Mouse (Mus musculus) E14TG2a.4 (cell line): ENCODE measurements around the gene Phactr2.

Experiments
- H3K27me3 ChIP-seq: 2 replicates; pipeline ENCODE4 v1.6.1; 2014; ENCODE audit warnings: low read length, control low read depth; ENCODE audit not compliant: insufficient read depth
- H3K36me3 ChIP-seq: 2 replicates; pipeline ENCODE4 v1.6.1; 2014; ENCODE audit warnings: low read length, control low read depth; ENCODE audit not compliant: insufficient read depth
- H3K4me1 ChIP-seq: replicated peaks from 2 replicates; pipeline ENCODE4 v1.6.1; 2014; ENCODE audit warnings: low read depth, low read length, control low read depth
- H3K4me3 ChIP-seq: replicated peaks from 2 replicates; pipeline ENCODE4 v1.5.1; 2014; ENCODE audit warnings: mild to moderate bottlenecking, low read length
- H3K9me3 ChIP-seq: 2 replicates; pipeline ENCODE4 v1.6.1; 2014; ENCODE audit warnings: low read length, control low read depth
- CTCF ChIP-seq: conservative IDR thresholded peaks from 2 replicates; pipeline ENCODE4 v1.5.1; 2014; ENCODE audit warnings: low read length
- NANOG ChIP-seq: IDR thresholded peaks from 2 replicates; pipeline ENCODE4 v1.6.1; 2014; ENCODE audit warnings: borderline replicate concordance, low read length, mixed read lengths
- POU5F1 ChIP-seq: IDR thresholded peaks from 2 replicates; pipeline ENCODE4 v1.6.1; 2014; ENCODE audit warnings: low read length, borderline replicate concordance

Gene Phactr2

DNA sequence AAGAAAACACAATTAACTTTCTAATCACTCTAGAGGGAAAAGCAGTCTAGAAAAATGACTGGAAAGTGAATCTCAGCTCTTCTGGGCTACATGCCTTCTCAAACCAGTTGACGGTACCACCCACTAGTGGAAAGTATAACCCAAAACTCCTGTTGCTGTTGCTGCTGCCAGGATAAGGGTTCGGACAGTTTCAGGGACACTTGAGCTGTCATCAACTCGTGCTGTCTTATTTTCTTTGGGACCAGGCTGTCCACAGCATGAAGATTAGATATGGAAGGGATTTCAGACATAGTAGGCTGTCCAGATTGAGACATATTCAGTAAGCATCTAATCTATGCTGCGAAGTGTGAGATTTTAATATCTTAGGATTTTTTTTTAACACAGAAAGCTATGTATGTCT is 199.5 kb downstream of the Phactr2 start:
- Histone ChIP-seq H3K4me1 (no peaks in the 10 kb centered on the region), H3K9me3 (no peaks in the 10 kb centered on the region)
- TF ChIP-seq CTCF, result no peak
- no peak for TF ChIP-seq POU5F1
- TF ChIP-seq NANOG, result no peak

DNA sequence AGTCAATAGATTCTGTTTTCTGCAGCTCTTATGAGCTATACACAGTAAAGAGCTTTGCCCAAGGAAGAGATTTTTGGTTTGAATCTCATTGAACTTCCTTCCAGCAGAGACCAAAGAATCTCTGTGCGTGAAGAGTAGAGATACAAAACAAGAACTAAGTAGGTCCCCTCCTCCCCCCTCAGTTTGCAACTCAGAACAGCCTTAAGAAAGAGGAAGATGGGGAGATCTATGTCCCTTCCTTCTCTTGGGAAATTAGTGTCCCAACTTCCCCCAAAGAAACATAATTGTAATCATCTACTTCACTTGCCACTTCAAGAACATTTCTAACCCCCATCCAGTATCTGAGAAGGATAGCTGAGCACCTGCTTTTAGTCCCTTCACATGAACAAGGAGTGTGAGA is 200.5 kb downstream of the Phactr2 start:
- Histone ChIP-seq H3K4me1 (no peaks in the 10 kb centered on the region), H3K36me3 (no peaks in the 10 kb centered on the region), H3K4me3 (no peak overlapping the region), H3K9me3 (no peaks in the 10 kb centered on the region), H3K27me3 (no peaks in the 10 kb centered on the region)
- TF ChIP-seq POU5F1 (no peak), NANOG (no peak), CTCF (no peak)

More for the DNA sequence above, 199.5 kb downstream of the Phactr2 start:
- Histone ChIP-seq H3K27me3 (no peaks in the 10 kb centered on the region), H3K4me3 (no peak overlapping the region), H3K36me3 (no peaks in the 10 kb centered on the region)

DNA sequence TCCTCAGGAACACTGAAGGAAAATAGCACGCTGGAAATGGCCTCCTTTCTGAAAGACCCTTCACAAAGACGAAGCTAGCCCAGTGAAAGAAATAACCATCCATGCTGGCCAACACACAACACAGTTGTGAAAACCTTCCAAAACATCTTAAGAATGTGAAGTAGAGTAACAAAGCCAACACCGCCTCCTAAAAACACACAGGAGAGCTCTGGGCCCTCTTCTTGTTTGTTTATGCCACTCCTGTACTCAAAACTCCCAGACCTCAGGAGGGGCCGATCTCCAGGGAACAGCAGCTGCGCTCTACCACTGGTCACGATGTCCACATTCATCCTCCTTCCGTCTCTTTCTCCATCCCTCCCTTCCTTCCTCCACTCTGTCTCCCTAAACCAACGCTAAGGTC is 202.5 kb downstream of the Phactr2 start:
- no peaks in the 10 kb centered on the region for H3K27me3 ChIP-seq
- no peak overlapping the region for H3K4me3 ChIP-seq
- no peaks in the 10 kb centered on the region for H3K4me1 ChIP-seq
- no peaks in the 10 kb centered on the region for H3K9me3 ChIP-seq
- H3K36me3 ChIP-seq, result no peaks in the 10 kb centered on the region
- no peak for TF ChIP-seq POU5F1

- H3K36me3 ChIP-seq, result no peaks in the 10 kb centered on the region
- H3K27me3 ChIP-seq, result no peaks in the 10 kb centered on the region
- no peak overlapping the region for H3K4me3 ChIP-seq
- H3K4me1 ChIP-seq, result no peaks in the 10 kb centered on the region
- TF ChIP-seq NANOG (no peak), POU5F1 (no peak), CTCF (no peak)
- no peaks in the 10 kb centered on the region for H3K9me3 ChIP-seq
These were observed 203.1 kb downstream of the Phactr2 start for GRCm38 (mm10) chr10:13271099-13271498.

DNA sequence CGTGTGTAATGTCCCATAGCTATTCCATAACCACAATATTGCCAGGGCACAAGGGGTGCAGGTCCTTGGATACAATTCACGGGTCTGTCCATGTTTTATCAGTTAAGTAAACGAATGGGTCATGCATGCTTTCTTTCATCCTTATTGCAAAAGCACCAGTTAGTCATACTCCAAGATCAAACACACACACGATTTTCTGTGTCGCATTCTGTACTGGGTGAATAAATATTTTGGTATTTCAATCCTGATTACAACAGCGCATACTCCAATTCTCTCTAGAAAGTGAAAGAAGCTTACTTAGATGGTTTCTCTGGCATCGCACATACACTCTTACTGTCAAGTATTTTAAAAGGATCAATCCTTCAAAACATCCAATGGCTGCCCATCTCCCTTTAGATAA is 203.9 kb downstream of the Phactr2 start:
- H3K36me3 ChIP-seq, result no peaks in the 10 kb centered on the region
- H3K4me1 ChIP-seq, result no peaks in the 10 kb centered on the region
- H3K9me3 ChIP-seq, result no peaks in the 10 kb centered on the region
- H3K4me3 ChIP-seq, result no peak overlapping the region
- H3K27me3 ChIP-seq, result no peaks in the 10 kb centered on the region
- TF ChIP-seq NANOG, result no peak
- TF ChIP-seq CTCF, result no peak
- TF ChIP-seq POU5F1, result no peak

GRCm38 (mm10) chr10:13259251-13259650 is 215.0 kb downstream of the Phactr2 start:
- Histone ChIP-seq H3K36me3 (no peaks in the 10 kb centered on the region), H3K27me3 (no peaks in the 10 kb centered on the region), H3K9me3 (peaks cover 11% of the 10 kb centered on the region), H3K4me1 (no peaks in the 10 kb centered on the region), H3K4me3 (no peak overlapping the region)
- TF ChIP-seq CTCF, result no peak
- no peak for TF ChIP-seq POU5F1
- TF ChIP-seq NANOG, result no peak

- no peak overlapping the region for H3K4me3 ChIP-seq
- no peak for TF ChIP-seq NANOG
- no peak for TF ChIP-seq CTCF
- no peak for TF ChIP-seq POU5F1
- no peaks in the 10 kb centered on the region for H3K4me1 ChIP-seq
- H3K27me3 ChIP-seq, result no peaks in the 10 kb centered on the region
- peaks cover 11% of the 10 kb centered on the region for H3K9me3 ChIP-seq
- H3K36me3 ChIP-seq, result no peaks in the 10 kb centered on the region
These were observed 218.0 kb downstream of the Phactr2 start for GRCm38 (mm10) chr10:13256196-13256595.

DNA sequence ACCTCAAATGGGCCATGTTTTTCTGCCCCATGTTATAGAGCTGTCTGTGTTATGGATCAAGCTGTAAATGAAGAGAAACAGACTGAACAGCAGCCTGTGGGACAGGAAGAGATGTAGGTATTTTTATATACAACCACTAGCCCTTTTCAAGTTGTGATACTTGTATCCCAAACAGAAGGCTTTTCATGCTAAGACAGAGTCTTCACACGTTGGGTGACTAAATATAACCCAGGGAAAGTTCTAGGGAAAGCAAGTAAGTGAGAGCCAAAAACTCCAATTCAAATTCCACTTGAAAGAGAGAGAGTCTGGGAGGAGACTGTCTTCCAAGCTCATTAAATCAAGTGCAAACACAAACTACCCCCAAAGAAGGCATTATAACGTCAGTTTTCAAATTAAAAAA is 223.9 kb downstream of the Phactr2 start:
- H3K36me3 ChIP-seq, result no peaks in the 10 kb centered on the region
- no peaks in the 10 kb centered on the region for H3K27me3 ChIP-seq
- no peaks in the 10 kb centered on the region for H3K9me3 ChIP-seq
- no peak overlapping the region for H3K4me3 ChIP-seq
- no peaks in the 10 kb centered on the region for H3K4me1 ChIP-seq
- TF ChIP-seq NANOG (no peak), POU5F1 (no peak), CTCF (no peak)

DNA sequence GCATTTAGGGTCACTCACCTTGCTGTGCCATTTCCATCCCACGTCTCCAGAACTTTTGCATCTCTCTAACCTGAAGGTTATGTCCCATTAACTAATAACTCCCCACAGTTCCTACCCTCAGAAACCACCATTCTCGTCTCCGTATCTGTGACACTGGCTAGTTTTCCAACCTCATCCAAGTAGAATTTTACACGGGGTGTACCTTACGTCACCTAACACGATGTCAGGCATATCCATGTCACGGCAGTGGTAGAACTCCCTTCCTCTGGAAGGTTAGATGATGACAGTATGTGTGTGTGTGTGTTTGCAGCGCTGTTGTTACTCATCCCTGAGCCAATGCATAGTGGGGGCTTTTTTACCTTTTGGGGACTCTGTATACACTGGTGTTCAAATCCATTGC is 225.1 kb downstream of the Phactr2 start:
- Histone ChIP-seq H3K27me3 (no peaks in the 10 kb centered on the region), H3K4me1 (no peaks in the 10 kb centered on the region), H3K36me3 (no peaks in the 10 kb centered on the region), H3K9me3 (no peaks in the 10 kb centered on the region), H3K4me3 (no peak overlapping the region)
- TF ChIP-seq CTCF (no peak), NANOG (no peak), POU5F1 (no peak)

DNA sequence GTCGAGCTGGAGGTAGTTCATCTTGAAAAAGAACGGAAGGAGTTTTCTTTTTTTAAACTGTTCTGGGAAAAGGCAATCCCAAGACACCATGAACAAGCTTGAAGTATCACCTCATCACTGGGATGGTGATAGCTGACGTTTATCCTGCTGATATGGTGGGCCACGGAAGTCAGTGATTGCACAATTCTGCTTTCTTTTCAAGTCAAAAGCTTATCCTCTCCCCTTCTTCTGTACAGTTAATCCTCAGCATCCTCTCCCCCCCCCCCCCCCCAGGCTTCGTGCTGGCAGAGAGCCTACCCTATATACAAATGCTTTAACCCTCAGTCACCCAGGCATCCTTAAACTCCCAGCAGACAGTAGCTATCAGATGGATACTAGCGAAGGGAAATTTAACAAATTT is 228.5 kb downstream of the Phactr2 start:
- no peaks in the 10 kb centered on the region for H3K4me1 ChIP-seq
- H3K27me3 ChIP-seq, result no peaks in the 10 kb centered on the region
- H3K4me3 ChIP-seq, result no peak overlapping the region
- no peak for TF ChIP-seq CTCF
- TF ChIP-seq NANOG, result no peak
- TF ChIP-seq POU5F1, result no peak
- H3K9me3 ChIP-seq, result no peaks in the 10 kb centered on the region
- H3K36me3 ChIP-seq, result no peaks in the 10 kb centered on the region
